Mouse (Mus musculus) liver, embryonic 11.5 days (tissue): ENCODE measurements around the gene Slc25a54. TPM values are rescaled to one million over a fixed set of nuclear protein-coding genes. Genes with fewer than 3 reads are reported as not detected.

Source experiments
- ATAC-seq: fragments of 200-750 bp; cut with Nextera tagmentation; replicated peaks from 2 replicates; pipeline ENCODE4 v1.8.0; 2017; ENCODE audit warnings: moderate number of reproducible peaks, mild to moderate bottlenecking, moderate TSS enrichment, moderate library complexity; ENCODE audit not compliant: low FRiP score
- DNase-seq: peaks from one replicate; pipeline ENCODE4 v3.0.0-alpha.2; 2017; ENCODE audit warnings: low spot score
- H3K27ac ChIP-seq: fragments of 300-500 bp; sonication (generic); 2 replicates; pipeline ENCODE4 v1.5.1; 2014; ENCODE audit warnings: mild to moderate bottlenecking, low read depth, low read length, control low read depth
- H3K27me3 ChIP-seq: fragments of 300-500 bp; sonication (generic); replicated peaks from 2 replicates; pipeline ENCODE4 v1.6.1; 2014; ENCODE audit warnings: low read length, mixed read lengths; ENCODE audit not compliant: control insufficient read depth, insufficient read depth
- H3K36me3 ChIP-seq: fragments of 300-500 bp; sonication (generic); 2 replicates; pipeline ENCODE4 v1.6.1; 2014; ENCODE audit warnings: mild to moderate bottlenecking, low read length, moderate library complexity, mixed read lengths; ENCODE audit not compliant: control insufficient read depth, insufficient read depth
- H3K4me1 ChIP-seq: fragments of 300-500 bp; sonication (generic); replicated peaks from 2 replicates; pipeline ENCODE4 v1.6.1; 2014; ENCODE audit warnings: low read length, mixed read lengths; ENCODE audit not compliant: control insufficient read depth, insufficient read depth
- H3K4me2 ChIP-seq: fragments of 300-500 bp; sonication (generic); 2 replicates; pipeline ENCODE4 v1.6.1; 2014; ENCODE audit warnings: mild to moderate bottlenecking, control low read depth, moderate library complexity
- H3K4me3 ChIP-seq: fragments of 300-500 bp; sonication (generic); 2 replicates; pipeline ENCODE4 v1.5.1; 2014; ENCODE audit warnings: low read depth, low read length, control low read depth
- H3K9ac ChIP-seq: fragments of 300-500 bp; sonication (generic); 2 replicates; pipeline ENCODE4 v1.6.1; 2014; ENCODE audit warnings: low read depth, low read length, control low read depth
- H3K9me3 ChIP-seq: fragments of 300-500 bp; sonication (generic); 2 replicates; pipeline ENCODE4 v1.6.1; 2016; ENCODE audit warnings: low read length, inconsistent platforms, mixed read lengths; ENCODE audit not compliant: control insufficient read depth
- WGBS: fragments of 180-500 bp; shearing (Covaris S2); extraction: QIAGEN DNeasy Blood & Tissue Kit; methylation state at CpG from one replicate; pipeline ENCODE4 v1.1.7; 2014; 5-methylcytosine and 5-hydroxymethylcytosine counted together
- polyA plus RNA-seq: library from polyadenylated mRNA; unstranded; fragments of >200 nt; fragmentation: Nextera tagmentation; extraction: Ambion mirVana; gene quantifications from 2 replicates; pipeline ENCODE4 v1.2.1, GENCODE M21; 2014

Slc25a54 gene
- polyA plus RNA-seq = not detected in 2 replicates

DNA sequence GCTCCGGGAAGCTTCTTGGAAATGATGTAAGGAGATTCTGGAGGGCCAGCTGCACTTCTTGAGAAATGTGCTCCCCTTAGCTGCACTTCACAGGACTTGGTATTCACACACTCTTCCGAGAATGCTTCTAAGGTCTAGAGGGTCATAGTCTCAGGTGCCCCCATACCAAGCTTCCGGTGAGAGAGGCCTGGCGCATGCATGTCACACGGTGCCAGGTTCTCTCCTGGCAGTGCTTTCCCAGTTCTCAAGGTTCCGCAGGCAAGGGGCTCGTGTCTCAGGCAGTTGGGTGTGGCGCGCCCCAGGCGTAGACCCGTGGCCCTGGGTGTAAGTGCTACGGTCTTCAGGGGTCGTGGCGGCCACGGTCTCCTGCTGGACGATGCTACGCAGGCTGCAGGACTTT, at the start of gene Slc25a54:
Gene Slc25a54, plus strand, starts transcription at position 301 of the 400 bp plus-strand sequence.
- WGBS = 86% methylated on average over 17 of the region's 17 CpGs
- no peaks in the 10 kb centered on the region for H3K27me3 ChIP-seq
- no peak within 1 kb of the TSS for H3K27ac ChIP-seq
- H3K4me3 ChIP-seq = no peak within 1 kb of the TSS
- no peak within 1 kb of the TSS for H3K9ac ChIP-seq
- ATAC-seq (no peak), DNase-seq (no peak)
- no peak within 1 kb of the TSS for H3K4me2 ChIP-seq
- H3K4me1 ChIP-seq = no peaks in the 10 kb centered on the region
- H3K36me3 ChIP-seq = no peaks in the 10 kb centered on the region
- no peaks in the 10 kb centered on the region for H3K9me3 ChIP-seq

DNA sequence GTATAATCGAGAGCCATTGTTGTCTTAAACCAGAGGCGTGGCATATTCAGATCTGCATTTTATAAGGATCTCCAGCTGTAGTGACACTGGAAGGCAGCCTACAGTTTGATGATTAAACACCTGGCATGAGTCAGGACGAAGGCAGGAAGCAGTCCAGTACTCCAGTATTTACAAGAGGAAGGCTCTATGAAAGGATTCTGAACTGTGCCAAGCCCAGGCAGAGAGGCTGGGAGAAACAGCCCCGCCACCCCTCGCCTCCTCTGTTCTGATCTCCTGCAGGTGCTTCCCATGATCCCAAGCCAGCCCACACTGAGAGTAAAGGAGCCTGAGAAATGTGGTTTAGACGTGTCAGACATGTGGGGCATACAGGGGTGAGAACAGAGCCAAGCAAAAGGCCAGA, 49.5 kb upstream of the Slc25a54 start:
- 67% methylated on average over 6 of the region's 6 CpGs for WGBS
- ATAC-seq (no peak), DNase-seq (no peak)
- Histone ChIP-seq H3K27me3 (no peaks in the 10 kb centered on the region), H3K9me3 (no peaks in the 10 kb centered on the region), H3K4me1 (peaks cover 3% of the 10 kb centered on the region), H3K4me3 (no peak overlapping the region), H3K9ac (no peak overlapping the region), H3K36me3 (no peaks in the 10 kb centered on the region), H3K4me2 (no peak overlapping the region), H3K27ac (no peak overlapping the region)

DNA sequence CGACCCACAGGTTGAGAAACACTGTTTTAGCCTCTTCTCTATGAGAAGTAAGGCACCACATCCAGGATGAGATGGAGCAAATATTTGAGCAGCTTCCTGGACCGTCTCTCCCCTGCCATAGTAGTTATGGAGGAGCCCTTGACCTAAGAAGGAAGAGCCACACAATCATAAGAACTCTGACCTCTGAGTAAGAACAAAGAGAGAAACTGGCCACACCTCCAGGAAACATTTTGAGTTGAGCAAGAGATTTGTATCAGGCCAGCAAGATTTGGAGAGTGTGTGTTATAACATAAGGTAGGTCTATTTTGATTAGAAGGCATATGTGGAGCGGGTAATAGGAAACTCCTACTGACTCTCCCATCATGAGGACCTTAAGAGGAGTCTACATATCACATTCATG, 48.6 kb upstream of the Slc25a54 start:
- Histone ChIP-seq H3K9ac (no peak overlapping the region), H3K4me3 (no peak overlapping the region), H3K4me2 (no peak overlapping the region), H3K27ac (no peak overlapping the region), H3K9me3 (no peaks in the 10 kb centered on the region), H3K36me3 (no peaks in the 10 kb centered on the region), H3K27me3 (no peaks in the 10 kb centered on the region), H3K4me1 (peaks cover 3% of the 10 kb centered on the region)
- DNase-seq (no peak), ATAC-seq (no peak)
- 73% methylated on average over 3 of the region's 3 CpGs for WGBS

DNA sequence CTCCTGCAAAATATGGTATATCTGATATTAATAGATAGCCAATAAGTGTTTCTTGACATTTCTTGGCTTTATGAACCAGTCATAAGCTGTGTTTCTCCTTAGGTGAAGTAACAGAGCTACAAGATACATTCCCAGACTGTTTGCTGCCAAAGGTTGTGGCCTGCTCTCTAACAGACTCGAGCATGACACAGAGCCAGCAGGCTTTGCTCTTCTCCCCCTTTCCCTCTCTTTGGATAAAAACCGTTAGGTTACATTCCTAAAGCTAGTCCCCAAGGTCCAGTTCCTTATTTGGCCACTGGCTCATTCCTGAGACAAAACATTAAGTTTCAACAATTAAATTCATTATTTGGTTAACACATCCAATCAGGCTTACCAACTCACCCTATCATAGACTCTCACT, 48.0 kb upstream of the Slc25a54 start:
- Histone ChIP-seq H3K27ac (no peak overlapping the region), H3K36me3 (no peaks in the 10 kb centered on the region), H3K4me1 (no peaks in the 10 kb centered on the region; the same call in 1 of the 2 replicates), H3K9ac (no peak overlapping the region), H3K27me3 (no peaks in the 10 kb centered on the region), H3K9me3 (no peaks in the 10 kb centered on the region), H3K4me2 (no peak overlapping the region), H3K4me3 (no peak overlapping the region)
- ATAC-seq = no peak
- DNase-seq = no peak
- 63% methylated on average over 2 of the region's 2 CpGs for WGBS

DNA sequence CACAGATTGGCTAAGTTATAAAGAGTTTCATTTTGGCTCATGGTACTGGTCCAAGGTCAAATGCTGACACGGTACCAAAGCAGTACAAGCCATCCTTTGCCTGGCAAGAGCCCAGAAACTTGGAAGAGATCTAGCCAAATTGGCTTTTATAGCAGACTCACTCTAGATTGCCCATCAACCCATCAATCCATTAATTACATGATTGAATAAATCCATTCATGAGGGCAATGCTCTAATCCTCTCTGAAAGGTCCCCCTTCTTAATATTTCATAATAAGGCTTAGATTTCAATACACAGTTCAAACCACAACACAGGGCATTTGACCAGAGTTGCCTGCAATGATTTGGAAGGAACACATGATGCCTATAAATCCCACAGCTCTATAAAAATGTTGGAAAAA, 45.9 kb upstream of the Slc25a54 start:
- no peaks in the 10 kb centered on the region for H3K27me3 ChIP-seq
- no peak overlapping the region for H3K4me3 ChIP-seq
- no peaks in the 10 kb centered on the region; the same call in 1 of the 2 replicates for H3K4me1 ChIP-seq
- H3K9me3 ChIP-seq = no peaks in the 10 kb centered on the region
- ATAC-seq (no peak), DNase-seq (no peak)
- H3K27ac ChIP-seq = no peak overlapping the region
- H3K36me3 ChIP-seq = no peaks in the 10 kb centered on the region
- H3K9ac ChIP-seq = no peak overlapping the region
- 89% methylated on average over 1 of the region's 1 CpGs for WGBS
- no peak overlapping the region for H3K4me2 ChIP-seq

DNA sequence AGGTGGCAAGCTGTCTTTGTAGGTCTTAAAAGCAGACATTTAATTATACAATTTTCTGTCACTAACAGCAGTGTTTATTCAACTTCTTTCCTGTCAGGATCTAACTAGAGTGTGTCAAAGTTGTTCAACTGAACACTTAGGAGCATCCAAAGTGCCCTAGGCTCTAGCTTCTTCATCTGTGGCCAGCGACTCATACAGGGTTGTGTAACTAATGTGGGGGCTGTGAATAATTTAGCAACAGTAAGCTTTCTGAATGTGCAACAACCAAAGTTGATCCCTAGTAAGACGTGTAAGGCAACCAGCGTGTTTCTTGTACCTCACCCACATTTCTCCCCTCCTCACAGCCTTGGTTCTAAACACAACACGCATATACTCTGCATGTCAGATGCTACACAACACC, 39.4 kb upstream of the Slc25a54 start:
- 80% methylated on average over 4 of the region's 4 CpGs for WGBS
- Histone ChIP-seq H3K4me2 (no peak overlapping the region), H3K4me3 (no peak overlapping the region), H3K27ac (no peak overlapping the region), H3K9me3 (no peaks in the 10 kb centered on the region), H3K27me3 (no peaks in the 10 kb centered on the region), H3K9ac (no peak overlapping the region), H3K36me3 (no peaks in the 10 kb centered on the region), H3K4me1 (no peaks in the 10 kb centered on the region)
- ATAC-seq (no peak), DNase-seq (no peak)

DNA sequence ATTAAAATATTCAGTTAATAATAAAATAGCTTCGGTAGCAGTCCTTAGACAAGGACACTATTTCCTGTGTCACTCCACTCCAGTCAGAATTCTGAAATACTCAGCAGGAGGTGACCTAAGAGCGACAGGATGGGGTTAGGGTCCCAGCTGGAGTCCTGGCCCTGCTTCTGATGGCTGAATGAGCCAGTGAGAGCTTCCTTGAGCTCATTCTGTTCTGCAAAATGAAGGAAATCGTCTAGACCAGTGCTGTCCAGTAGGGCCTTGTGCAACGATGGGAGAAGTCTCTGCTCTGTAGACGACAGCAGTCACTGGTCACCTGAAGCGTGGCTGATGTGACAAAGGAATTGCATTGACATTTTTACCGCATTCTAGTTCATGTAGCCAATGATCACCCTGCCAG, 36.9 kb upstream of the Slc25a54 start:
- H3K4me1 ChIP-seq = no peaks in the 10 kb centered on the region
- no peak overlapping the region for H3K9ac ChIP-seq
- no peak overlapping the region for H3K4me2 ChIP-seq
- H3K4me3 ChIP-seq = no peak overlapping the region
- H3K27ac ChIP-seq = no peak overlapping the region
- H3K36me3 ChIP-seq = no peaks in the 10 kb centered on the region
- no peaks in the 10 kb centered on the region for H3K9me3 ChIP-seq
- DNase-seq (no peak), ATAC-seq (no peak)
- WGBS = 67% methylated on average over 7 of the region's 7 CpGs
- H3K27me3 ChIP-seq = no peaks in the 10 kb centered on the region

DNA sequence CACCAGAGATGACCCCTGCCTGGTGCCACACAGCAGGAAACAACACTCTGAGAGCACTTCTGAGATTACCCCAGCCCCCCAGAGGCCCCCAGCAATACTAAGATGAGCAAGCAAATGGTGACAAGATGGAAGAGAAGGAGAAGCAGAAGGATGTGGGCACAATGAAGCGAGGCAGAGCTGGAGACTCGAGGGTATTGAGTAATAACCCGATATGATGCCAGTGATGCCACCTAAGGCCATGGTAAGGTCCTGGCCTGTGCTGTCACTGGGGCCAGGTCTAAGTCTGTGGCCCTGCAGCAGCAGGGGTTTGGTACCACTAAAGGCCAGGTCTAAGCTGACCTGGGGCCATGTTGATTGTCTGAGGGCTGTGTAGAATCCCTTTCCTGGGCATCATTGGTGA, 33.8 kb upstream of the Slc25a54 start:
- Histone ChIP-seq H3K27me3 (no peaks in the 10 kb centered on the region), H3K4me3 (no peak overlapping the region), H3K36me3 (no peaks in the 10 kb centered on the region), H3K4me2 (no peak overlapping the region), H3K4me1 (no peaks in the 10 kb centered on the region), H3K9ac (no peak overlapping the region), H3K9me3 (no peaks in the 10 kb centered on the region), H3K27ac (no peak overlapping the region)
- WGBS = 64% methylated on average over 3 of the region's 3 CpGs
- ATAC-seq (no peak), DNase-seq (no peak)

DNA sequence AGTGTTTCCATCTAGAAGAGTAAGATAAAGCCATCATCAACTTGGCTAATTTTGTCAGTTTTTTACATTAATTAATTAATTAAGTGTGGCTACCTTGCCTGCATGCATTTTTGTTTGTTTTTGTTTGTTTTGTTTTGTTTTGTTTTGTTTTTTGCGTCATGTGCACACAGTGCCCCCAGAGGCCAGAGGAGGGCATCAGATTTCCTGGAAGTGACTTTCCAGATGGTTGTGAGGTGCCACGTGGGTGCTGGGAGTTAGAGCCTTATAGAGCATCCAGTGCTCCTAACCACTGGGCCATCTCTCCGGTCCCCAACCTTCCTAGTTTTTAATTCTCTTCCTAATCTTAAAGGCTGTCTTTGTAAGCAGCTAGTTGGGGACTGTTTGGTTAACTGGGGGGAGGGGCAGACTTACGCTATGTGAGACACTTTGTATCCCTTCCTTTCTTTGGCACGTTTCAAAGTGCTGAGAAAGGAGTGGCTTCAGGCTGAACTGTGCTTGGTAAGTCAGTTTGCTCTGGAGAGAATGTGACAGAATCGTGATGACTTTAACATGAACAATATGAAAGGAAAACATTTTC, 32.5 kb upstream of the Slc25a54 start:
- Histone ChIP-seq H3K27me3 (no peaks in the 10 kb centered on the region), H3K9ac (no peak overlapping the region), H3K27ac (no peak overlapping the region), H3K4me1 (no peaks in the 10 kb centered on the region), H3K4me2 (no peak overlapping the region), H3K9me3 (no peaks in the 10 kb centered on the region), H3K4me3 (no peak overlapping the region), H3K36me3 (no peaks in the 10 kb centered on the region)
- no peak for ATAC-seq
- no peak for DNase-seq
- WGBS = 54% methylated on average over 6 of the region's 6 CpGs
